Mouse (Mus musculus): ENCODE measurements around the gene Nek1.

Nek1 gene

DNA sequence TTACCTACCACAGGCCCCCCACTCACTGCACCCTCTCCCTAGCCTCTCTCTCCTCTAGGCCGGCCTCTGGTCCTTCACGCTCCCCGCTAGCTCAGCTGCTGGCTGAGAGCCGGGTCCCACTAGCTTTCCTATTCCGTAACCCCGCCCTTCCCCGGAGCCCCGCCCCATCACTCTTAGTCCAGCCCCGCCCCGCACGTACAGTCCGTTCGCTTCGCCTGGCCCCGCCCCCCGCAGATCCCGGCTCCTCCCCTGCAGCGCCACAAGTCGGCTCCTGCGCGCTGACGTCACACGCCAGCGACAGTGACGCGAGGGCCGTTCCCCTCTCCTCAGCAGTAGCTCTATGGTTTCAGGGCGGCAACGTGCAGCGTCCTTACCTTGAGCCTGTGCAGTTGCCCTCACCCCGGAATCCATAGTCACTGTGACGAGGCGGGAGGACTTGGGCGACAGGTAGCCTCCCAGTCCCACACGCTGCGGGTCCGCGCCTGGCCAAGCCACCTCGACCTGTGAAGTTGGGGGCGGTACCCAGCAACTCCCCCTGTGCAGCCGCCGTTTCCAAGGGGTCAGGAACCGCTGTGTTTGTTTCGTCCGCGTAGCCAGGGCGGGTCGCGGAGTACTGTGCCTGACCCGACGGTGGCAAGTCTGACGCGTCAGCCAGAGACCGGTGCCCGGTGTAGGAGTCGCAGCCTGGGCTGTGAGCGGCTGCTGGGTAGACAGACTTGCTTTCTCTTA lies at the start of gene Nek1:
Gene Nek1 (plus strand): TSS at position 286 of the 729 bp plus-strand sequence.
- no peaks in the 10 kb centered on the region for H3K27me3 ChIP-seq (ENCODE audit: insufficient read depth, low read length)
- H3K4me3 ChIP-seq (replicated peaks; ENCODE audit: low read length): peak within 1 kb of the TSS; percentile 91
- no peak for TF ChIP-seq NANOG (IDR thresholded peaks at IDR 0.05; ENCODE audit: borderline replicate concordance, low read length)
- TF ChIP-seq CTCF (conservative IDR thresholded peaks at IDR 0.05; ENCODE audit: low read length): no peak
- TF ChIP-seq POU5F1 (IDR thresholded peaks at IDR 0.05; ENCODE audit: borderline replicate concordance, low read length): no peak
- peaks cover 8% of the 10 kb centered on the region for H3K36me3 ChIP-seq (ENCODE audit: insufficient read depth, low read length)
- peaks cover 39% of the 10 kb centered on the region for H3K9me3 ChIP-seq (ENCODE audit: low read length)
- H3K4me1 ChIP-seq (replicated peaks; ENCODE audit: low read depth, low read length): peaks cover 18% of the 10 kb centered on the region

DNA sequence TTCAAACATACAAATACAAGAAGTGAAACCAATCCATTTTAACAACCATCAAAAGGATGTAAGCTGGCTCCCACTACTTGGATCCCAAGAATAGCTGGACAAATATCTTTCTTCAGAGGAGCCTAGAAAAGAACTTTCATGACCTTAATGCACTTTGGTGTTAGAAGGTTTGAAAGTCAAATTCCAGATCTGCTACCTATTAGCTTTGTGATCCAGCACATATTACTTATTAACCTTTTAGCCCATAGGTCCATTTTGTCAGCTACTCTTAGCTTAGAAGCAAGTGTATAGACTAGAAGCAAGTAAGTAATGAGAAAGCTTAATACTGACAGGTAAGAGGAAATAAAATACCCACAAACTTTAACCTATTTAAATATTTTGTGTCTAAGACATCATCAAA lies 45.5 kb upstream of the Nek1 start:
- no peak overlapping the region for H3K4me3 ChIP-seq (replicated peaks; ENCODE audit: low read length)
- H3K4me1 ChIP-seq (replicated peaks; ENCODE audit: low read depth, low read length): peaks cover 12% of the 10 kb centered on the region
- H3K9me3 ChIP-seq (ENCODE audit: low read length): peaks cover 3% of the 10 kb centered on the region
- TF ChIP-seq NANOG (IDR thresholded peaks at IDR 0.05; ENCODE audit: borderline replicate concordance, low read length): no peak
- no peak for TF ChIP-seq POU5F1 (IDR thresholded peaks at IDR 0.05; ENCODE audit: borderline replicate concordance, low read length)
- no peak for TF ChIP-seq CTCF (conservative IDR thresholded peaks at IDR 0.05; ENCODE audit: low read length)
- no peaks in the 10 kb centered on the region for H3K36me3 ChIP-seq (ENCODE audit: insufficient read depth, low read length)
- no peaks in the 10 kb centered on the region for H3K27me3 ChIP-seq (ENCODE audit: insufficient read depth, low read length)

DNA sequence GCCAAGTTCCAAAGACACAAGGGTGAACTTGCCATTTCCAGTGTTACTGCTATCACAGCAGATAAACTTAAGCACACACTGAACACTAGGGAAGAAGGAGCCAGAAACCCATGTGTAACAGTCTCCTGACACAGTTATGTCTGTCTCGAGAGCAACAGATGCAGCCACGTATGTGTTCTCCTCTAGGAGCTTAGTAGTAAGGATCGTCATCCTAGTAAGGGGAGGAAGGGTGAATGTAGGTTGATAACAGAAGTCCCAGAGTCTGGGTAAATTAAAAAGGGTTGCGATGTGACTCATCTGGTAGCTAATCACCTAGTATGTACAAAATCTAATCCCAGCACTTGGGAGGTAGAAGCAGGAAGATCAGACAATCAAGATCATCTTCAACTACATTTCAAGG lies 43.1 kb upstream of the Nek1 start:
- Histone ChIP-seq H3K27me3 (ENCODE audit: insufficient read depth, low read length) (no peaks in the 10 kb centered on the region), H3K4me1 (replicated peaks; ENCODE audit: low read depth, low read length) (peaks cover 22% of the 10 kb centered on the region), H3K9me3 (ENCODE audit: low read length) (peaks cover 8% of the 10 kb centered on the region), H3K36me3 (ENCODE audit: insufficient read depth, low read length) (no peaks in the 10 kb centered on the region), H3K4me3 (replicated peaks; ENCODE audit: low read length) (no peak overlapping the region)
- TF ChIP-seq NANOG (IDR thresholded peaks at IDR 0.05; ENCODE audit: borderline replicate concordance, low read length) (no peak), POU5F1 (IDR thresholded peaks at IDR 0.05; ENCODE audit: borderline replicate concordance, low read length) (no peak), CTCF (conservative IDR thresholded peaks at IDR 0.05; ENCODE audit: low read length) (no peak)

DNA sequence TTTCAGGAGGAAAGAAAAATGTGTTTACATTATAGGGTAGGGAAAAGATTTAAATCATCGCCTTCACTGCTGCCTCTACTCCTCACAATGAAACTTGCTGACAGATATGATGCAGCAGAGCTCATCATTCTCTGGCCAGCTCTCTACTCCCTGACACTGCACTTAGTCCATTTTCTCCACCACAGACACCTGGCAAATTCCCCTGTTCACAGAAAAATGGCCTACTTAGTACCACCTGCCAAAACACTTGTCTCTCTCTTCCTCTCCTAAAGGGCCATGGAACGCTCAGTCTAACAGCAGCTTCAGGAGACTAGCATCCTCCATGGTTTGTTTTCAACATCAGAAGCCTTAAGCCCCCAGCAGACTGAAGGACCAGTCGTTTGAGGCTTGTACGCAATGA lies 41.7 kb upstream of the Nek1 start:
- Histone ChIP-seq H3K27me3 (ENCODE audit: insufficient read depth, low read length) (no peaks in the 10 kb centered on the region), H3K36me3 (ENCODE audit: insufficient read depth, low read length) (no peaks in the 10 kb centered on the region), H3K4me3 (replicated peaks; ENCODE audit: low read length) (no peak overlapping the region), H3K9me3 (ENCODE audit: low read length) (peaks cover 8% of the 10 kb centered on the region), H3K4me1 (replicated peaks; ENCODE audit: low read depth, low read length) (peaks cover 18% of the 10 kb centered on the region)
- no peak for TF ChIP-seq POU5F1 (IDR thresholded peaks at IDR 0.05; ENCODE audit: borderline replicate concordance, low read length)
- TF ChIP-seq CTCF (conservative IDR thresholded peaks at IDR 0.05; ENCODE audit: low read length): no peak
- TF ChIP-seq NANOG (IDR thresholded peaks at IDR 0.05; ENCODE audit: borderline replicate concordance, low read length): no peak

DNA sequence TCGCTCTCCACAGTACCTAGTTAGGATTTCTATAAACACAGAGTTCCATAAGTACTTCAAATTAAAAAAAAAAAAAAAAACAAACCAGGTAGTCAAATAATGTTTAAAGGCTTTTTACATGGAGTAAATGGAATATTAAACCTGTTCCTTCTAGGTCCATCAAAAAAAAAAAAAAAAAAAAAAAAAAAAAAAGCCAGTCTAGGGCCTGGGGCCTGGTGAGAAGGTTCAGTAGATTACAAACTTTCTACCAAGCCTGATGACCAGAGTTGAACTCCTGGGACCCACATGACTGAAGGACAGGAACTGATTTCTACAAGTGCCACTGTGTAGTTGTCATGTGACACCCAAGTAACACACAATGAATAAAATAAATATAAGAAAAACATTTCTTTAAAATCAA lies 41.2 kb upstream of the Nek1 start:
- peaks cover 8% of the 10 kb centered on the region for H3K9me3 ChIP-seq (ENCODE audit: low read length)
- H3K27me3 ChIP-seq (ENCODE audit: insufficient read depth, low read length): no peaks in the 10 kb centered on the region
- TF ChIP-seq NANOG (IDR thresholded peaks at IDR 0.05; ENCODE audit: borderline replicate concordance, low read length) (no peak), CTCF (conservative IDR thresholded peaks at IDR 0.05; ENCODE audit: low read length) (no peak), POU5F1 (IDR thresholded peaks at IDR 0.05; ENCODE audit: borderline replicate concordance, low read length) (no peak)
- H3K4me1 ChIP-seq (replicated peaks; ENCODE audit: low read depth, low read length): peaks cover 20% of the 10 kb centered on the region
- no peaks in the 10 kb centered on the region for H3K36me3 ChIP-seq (ENCODE audit: insufficient read depth, low read length)
- no peak overlapping the region for H3K4me3 ChIP-seq (replicated peaks; ENCODE audit: low read length)

DNA sequence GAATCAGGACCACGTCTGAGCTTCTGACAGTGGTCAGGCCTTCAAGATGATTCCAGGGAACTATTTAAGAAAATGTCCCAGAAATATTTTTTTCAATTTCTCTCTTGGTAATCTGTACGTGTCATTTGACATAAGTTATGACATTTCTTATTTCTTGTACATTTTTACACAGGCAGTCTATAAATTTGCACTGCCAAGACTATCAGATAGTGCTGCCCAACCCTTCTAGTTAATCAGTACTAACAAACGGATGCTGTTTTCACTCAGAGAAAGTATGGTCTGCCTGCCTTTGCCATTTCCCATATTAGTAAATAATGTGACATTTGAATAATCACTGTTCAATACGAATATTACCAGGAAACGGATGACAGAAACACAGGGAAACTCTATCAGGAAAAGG lies 40.2 kb upstream of the Nek1 start:
- TF ChIP-seq CTCF (conservative IDR thresholded peaks at IDR 0.05; ENCODE audit: low read length): no peak
- Histone ChIP-seq H3K4me1 (replicated peaks; ENCODE audit: low read depth, low read length) (peaks cover 26% of the 10 kb centered on the region), H3K27me3 (ENCODE audit: insufficient read depth, low read length) (no peaks in the 10 kb centered on the region), H3K4me3 (replicated peaks; ENCODE audit: low read length) (no peak overlapping the region), H3K36me3 (ENCODE audit: insufficient read depth, low read length) (no peaks in the 10 kb centered on the region), H3K9me3 (ENCODE audit: low read length) (peaks cover 8% of the 10 kb centered on the region)

DNA sequence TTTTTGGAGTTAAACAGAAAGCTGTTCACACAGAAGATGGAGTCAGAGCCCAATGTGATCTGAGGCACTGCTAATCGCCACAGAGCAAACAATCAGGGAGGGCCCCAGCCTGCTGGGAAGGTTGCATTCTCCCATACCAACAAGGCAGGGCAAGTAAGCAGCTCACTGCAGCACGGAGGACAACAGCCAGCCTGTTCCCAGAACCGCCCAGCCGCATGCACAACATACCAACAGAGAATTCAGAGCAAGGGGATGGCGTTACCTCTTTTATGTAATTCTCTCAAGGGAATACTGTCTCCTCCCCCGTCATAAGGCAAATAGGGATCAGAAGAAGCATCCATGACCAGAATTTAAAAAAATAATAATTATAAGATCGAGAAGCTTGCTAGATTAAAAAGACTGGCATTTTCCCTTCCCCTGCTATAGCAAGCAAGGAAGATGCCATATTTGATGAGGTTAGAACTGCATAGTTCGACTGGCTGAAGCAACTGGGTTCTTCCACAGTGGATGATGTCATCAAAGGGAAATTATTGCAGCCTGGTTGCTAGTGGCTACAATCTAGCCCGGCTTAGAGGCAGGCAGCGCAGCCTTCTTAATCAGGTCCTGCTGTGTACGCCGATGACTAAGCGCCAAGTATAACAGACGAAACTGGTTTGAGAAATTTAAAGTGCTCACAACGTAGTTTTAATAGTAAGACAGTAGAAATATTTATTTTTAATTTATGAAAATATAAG lies 38.5 kb upstream of the Nek1 start:
- Histone ChIP-seq H3K36me3 (ENCODE audit: insufficient read depth, low read length) (no peaks in the 10 kb centered on the region), H3K4me1 (replicated peaks; ENCODE audit: low read depth, low read length) (peaks cover 31% of the 10 kb centered on the region), H3K9me3 (ENCODE audit: low read length) (peaks cover 8% of the 10 kb centered on the region), H3K27me3 (ENCODE audit: insufficient read depth, low read length) (no peaks in the 10 kb centered on the region), H3K4me3 (replicated peaks; ENCODE audit: low read length) (peak overlapping the region; percentile 58)
- TF ChIP-seq CTCF (conservative IDR thresholded peaks at IDR 0.05; ENCODE audit: low read length) (no peak), NANOG (IDR thresholded peaks at IDR 0.05; ENCODE audit: borderline replicate concordance, low read length) (no peak), POU5F1 (IDR thresholded peaks at IDR 0.05; ENCODE audit: borderline replicate concordance, low read length) (no peak)

DNA sequence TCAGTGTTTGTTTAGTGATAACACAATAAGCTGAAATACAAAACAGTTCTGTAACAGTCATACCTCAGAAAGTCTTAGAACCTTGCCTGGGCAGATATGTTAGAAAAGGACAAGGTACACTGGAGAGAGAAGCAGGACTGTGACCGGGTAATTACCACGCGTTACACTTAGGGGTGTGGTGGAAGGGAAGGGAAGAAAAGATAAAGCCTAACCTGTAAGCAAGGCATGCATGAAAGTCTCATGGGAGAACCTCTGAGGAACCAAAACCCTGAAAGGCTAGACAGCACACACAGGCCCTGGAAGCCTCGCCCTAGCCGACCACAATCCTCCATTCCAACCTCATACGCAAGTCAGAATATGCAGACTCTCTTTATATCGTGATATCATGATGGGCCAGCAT lies 36.1 kb upstream of the Nek1 start:
- TF ChIP-seq NANOG (IDR thresholded peaks at IDR 0.05; ENCODE audit: borderline replicate concordance, low read length) (no peak), POU5F1 (IDR thresholded peaks at IDR 0.05; ENCODE audit: borderline replicate concordance, low read length) (no peak), CTCF (conservative IDR thresholded peaks at IDR 0.05; ENCODE audit: low read length) (no peak)

More for the DNA sequence above, 36.1 kb upstream of the Nek1 start:
- Histone ChIP-seq H3K4me1 (replicated peaks; ENCODE audit: low read depth, low read length) (peaks cover 33% of the 10 kb centered on the region), H3K9me3 (ENCODE audit: low read length) (peaks cover 8% of the 10 kb centered on the region), H3K4me3 (replicated peaks; ENCODE audit: low read length) (no peak overlapping the region), H3K36me3 (ENCODE audit: insufficient read depth, low read length) (no peaks in the 10 kb centered on the region), H3K27me3 (ENCODE audit: insufficient read depth, low read length) (no peaks in the 10 kb centered on the region)

Measured in E14TG2a.4 (cell line).